Mouse (Mus musculus): ENCODE results near the gene Tiam1.

DNA sequence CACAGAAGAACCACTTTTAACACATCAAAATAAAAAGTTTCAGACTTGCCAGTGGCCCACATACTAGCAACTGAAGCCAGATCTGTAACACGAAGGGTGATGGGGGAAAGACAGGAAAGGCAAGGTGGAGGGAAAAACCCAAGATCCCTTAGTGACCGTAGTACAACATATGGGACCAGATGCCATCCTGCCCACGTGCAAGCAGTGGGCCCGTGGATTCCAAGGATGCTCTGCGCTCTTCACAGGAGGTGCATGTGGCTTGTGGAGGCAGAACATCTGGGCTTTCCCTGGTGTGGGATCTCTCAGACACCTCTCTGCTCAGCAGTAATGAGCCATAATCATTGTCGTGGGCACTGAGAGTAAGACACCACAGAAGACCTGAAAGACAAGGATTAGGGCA lies 175.5 kb downstream of the Tiam1 start:
- TF ChIP-seq FLI1 (IDR thresholded peaks at IDR 0.05; ENCODE audit: low read length) (no peak), GATA1 (IDR thresholded peaks at IDR 0.05; ENCODE audit: borderline replicate concordance, low read length) (no peak)

Data from megakaryocyte, embryonic 14.5 days (primary cell).